Mouse (Mus musculus) megakaryocyte, embryonic 14.5 days (primary cell): ENCODE data around the gene 1700028J19Rik.

Experiments used
- FLI1 ChIP-seq: IDR thresholded peaks from 2 replicates; pipeline ENCODE4 v1.6.1; 2012; ENCODE audit warnings: low read length, inconsistent platforms, mixed read lengths
- GATA1 ChIP-seq: IDR thresholded peaks from 3 replicates; pipeline ENCODE4 v1.6.1; 2012; ENCODE audit warnings: mixed read lengths, low read length, inconsistent platforms, borderline replicate concordance

DNA sequence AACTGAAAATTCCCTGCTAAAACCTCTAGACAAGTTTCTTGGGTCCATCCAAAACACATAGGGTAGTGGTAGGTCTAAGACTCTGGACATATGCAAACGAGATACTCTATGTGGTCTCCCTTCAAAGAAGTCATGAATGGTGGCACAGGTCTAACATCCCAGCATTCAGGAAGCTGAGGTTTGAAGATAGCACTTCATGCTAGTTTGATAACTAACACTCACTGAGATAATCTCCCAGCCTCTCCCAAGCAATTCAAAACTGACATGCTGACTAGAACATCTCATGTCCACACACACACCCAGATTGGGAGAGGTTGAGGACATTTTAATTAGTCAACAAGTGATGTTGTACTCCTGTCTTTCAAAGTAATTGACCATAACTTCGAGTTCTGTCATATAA is 6.6 kb downstream of the 1700028J19Rik start:
- TF ChIP-seq GATA1, result no peak
- TF ChIP-seq FLI1, result no peak
